Mouse (Mus musculus) right cerebral cortex, postnatal 25 days (tissue): ENCODE measurements around the gene Ccnk.

Source experiments
- DNase-seq: peaks from one replicate; pipeline ENCODE4 v3.0.0; 2022

Gene Ccnk

DNA sequence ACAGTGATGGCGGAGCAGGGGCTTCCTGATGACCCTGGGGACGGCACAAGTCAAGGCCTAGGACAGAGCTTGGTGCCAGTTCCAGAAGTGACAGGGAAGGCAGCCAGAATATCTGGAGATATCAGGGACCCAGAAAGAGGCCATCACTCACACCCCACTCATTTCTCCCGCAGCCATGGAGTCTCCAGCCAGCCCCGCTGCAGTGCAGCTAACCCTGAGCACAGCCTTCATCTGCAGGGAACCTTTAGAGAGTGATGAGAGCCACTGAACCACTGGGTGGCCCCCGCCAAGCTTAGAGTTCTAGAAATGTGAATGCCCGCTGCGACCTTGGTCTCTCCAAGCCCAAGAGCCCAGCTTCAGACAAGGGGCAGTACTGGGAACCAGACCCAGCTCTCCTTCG is 69.6 kb downstream of the Ccnk start:
- DNase-seq: no peak

DNA sequence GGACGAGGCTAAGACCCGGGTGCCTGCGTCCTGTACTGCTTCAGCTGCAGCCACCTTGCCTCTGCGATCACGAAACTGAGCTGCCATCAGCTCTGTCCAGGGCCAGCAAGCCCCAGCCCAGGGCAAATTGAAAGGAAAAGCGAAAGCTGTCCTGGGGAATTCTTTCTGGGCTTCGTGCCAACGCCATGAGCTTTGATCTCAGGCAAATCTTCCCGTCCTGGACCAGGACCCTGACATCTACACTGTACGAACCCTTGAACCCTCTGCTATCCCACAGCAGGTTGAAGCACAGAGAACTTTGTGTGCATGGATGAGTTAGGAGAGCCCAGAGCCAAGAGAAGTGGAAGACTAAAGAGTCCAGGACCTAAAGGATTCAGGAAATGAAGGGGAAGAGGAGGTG is 70.1 kb downstream of the Ccnk start:
- no peak for DNase-seq

DNA sequence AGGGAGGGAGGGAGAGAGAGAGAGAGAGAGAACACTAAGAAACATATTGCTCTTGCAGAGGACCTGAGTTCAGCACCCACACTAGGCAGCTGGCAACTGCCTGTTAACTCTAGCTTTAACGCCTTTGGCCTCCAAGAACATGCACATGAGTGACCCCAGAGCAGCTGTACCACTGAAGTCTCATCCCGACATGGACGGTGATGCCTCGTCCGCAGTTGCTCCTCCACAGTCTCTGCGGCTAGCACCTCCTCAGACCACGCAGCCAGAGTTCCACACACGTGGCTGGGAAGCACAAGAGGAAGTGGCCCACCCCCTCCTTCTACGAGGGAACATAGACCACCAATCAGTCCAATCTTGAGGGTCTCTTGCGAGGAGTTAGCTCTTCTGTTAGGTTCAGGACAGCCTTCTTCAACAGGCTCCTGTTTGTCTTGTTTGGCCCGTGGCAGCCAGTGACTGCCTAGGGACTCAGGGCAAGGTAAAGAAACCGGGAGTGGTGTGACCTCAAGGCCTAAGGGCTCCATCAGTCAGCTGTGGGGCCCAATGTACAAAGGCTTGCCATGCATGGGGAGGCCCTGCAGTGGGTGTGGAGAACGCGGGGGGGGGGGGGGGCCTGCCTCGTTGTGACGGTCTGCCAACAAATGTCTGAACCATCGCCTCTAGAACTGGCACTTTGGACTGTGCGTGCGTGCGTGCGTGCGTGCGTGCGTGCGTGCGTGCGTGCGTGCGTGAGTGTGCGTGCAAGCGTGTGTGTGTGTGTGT is 71.8 kb downstream of the Ccnk start:
- DNase-seq: no peak

DNA sequence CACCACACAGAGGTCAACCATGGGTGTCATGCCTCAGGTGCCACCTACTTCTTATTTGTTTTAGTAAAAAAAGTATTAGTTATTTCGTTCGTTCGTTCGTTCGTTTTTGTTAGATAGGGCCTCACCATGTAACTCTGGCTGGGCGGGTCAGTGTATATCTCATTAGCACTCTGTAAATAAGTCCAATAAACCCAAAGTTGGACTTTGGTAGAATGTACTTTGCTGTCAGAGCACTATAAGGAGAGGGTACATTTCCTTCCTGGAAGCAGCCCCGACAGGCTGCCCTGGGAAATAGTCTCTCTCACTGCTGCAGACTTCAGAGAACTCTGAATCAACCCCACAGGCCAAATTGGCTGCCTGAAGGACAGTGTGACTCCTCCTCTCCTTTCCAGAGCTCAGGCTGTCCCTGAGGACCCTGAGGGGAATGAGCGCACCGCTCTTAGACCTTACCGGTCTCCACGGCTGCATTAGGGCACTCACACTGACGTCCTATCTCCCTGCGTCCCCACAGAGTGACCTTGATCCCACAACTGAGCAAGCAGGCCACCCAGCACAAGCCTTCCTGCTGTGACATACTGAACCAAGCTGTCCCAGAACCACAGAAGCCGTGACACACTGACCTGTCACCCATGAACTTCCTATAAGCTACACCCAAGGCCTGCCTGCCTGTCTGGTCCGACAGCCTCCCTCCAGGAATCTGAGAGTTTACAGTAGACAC is 72.6 kb downstream of the Ccnk start:
- DNase-seq: no peak
